Mouse (Mus musculus) megakaryocyte progenitor cell, adult 5-6 weeks (primary cell): ENCODE results near the gene Trim62. TPM values are rescaled to one million over a fixed set of nuclear protein-coding genes. Genes with fewer than 3 reads are reported as not detected.

Source experiments
- ATAC-seq: replicated peaks from 2 replicates; pipeline ENCODE4 v1.8.0; 2016; ENCODE audit warnings: mild to moderate bottlenecking, moderate TSS enrichment, inconsistent platforms; ENCODE audit not compliant: poor library complexity
- total RNA-seq, 2 experiments: library from RNA; stranded (forward) in 1 of 2; stranded (reverse) in 1 of 2; fragments of 157-497, 149-512 nt in 1 of 2; fragments of 200-1000 nt in 1 of 2; gene quantifications; 2 replicates each; pipeline versions ENCODE4 v1.2.3 to v1.2.4; 2015 to 2017

The Trim62 gene
- 0.62 and 0.66 TPM in 2 replicates for total RNA-seq (2015)
- 0.33 and 0.41 TPM in 2 replicates for total RNA-seq (2017)

- peak; percentile 69 for ATAC-seq
Measured at GRCm38 (mm10) chr4:128883379-128883781, at the start of gene Trim62. TSS of gene Trim62 (plus strand) at chr4:128883580.

- ATAC-seq = no peak
Measured at GRCm38 (mm10) chr4:128838202-128838601, 45.2 kb upstream of the Trim62 start.

GRCm38 (mm10) chr4:128839811-128840738 lies 43.3 kb upstream of the Trim62 start:
- ATAC-seq = peak; percentile 67

- ATAC-seq = no peak
Measured at GRCm38 (mm10) chr4:128841259-128841658, 42.1 kb upstream of the Trim62 start.

- no peak for ATAC-seq
Measured at GRCm38 (mm10) chr4:128844566-128844965, 38.8 kb upstream of the Trim62 start.

- no peak for ATAC-seq
Measured at GRCm38 (mm10) chr4:128845367-128845973, 37.9 kb upstream of the Trim62 start.

- peak; percentile 76 for ATAC-seq
Measured at GRCm38 (mm10) chr4:128848961-128849360, 34.4 kb upstream of the Trim62 start.

GRCm38 (mm10) chr4:128849686-128850085 lies 33.7 kb upstream of the Trim62 start:
- ATAC-seq = no peak

GRCm38 (mm10) chr4:128852266-128852887 lies 31.0 kb upstream of the Trim62 start:
- ATAC-seq = no peak

GRCm38 (mm10) chr4:128853117-128853516 lies 30.3 kb upstream of the Trim62 start:
- no peak for ATAC-seq

GRCm38 (mm10) chr4:128855613-128856040 lies 27.8 kb upstream of the Trim62 start:
- ATAC-seq = peak; percentile 75

GRCm38 (mm10) chr4:128857212-128857611 lies 26.2 kb upstream of the Trim62 start:
- ATAC-seq = peak; percentile 51

GRCm38 (mm10) chr4:128858226-128858625 lies 25.2 kb upstream of the Trim62 start:
- ATAC-seq = peak; percentile 68

- ATAC-seq = no peak
Measured at GRCm38 (mm10) chr4:128858878-128859277, 24.5 kb upstream of the Trim62 start.

- no peak for ATAC-seq
Measured at GRCm38 (mm10) chr4:128872992-128873391, 10.4 kb upstream of the Trim62 start.

- ATAC-seq = no peak
Measured at GRCm38 (mm10) chr4:128874062-128874461, 9.3 kb upstream of the Trim62 start.

GRCm38 (mm10) chr4:128875439-128875838 lies 7.9 kb upstream of the Trim62 start:
- ATAC-seq = no peak

- ATAC-seq = no peak
Measured at GRCm38 (mm10) chr4:128877520-128877919, 5.9 kb upstream of the Trim62 start.

GRCm38 (mm10) chr4:128878901-128879491 lies 4.4 kb upstream of the Trim62 start:
- no peak for ATAC-seq

- peak; percentile 16; the same call in 1 of the 2 replicates for ATAC-seq
Measured at GRCm38 (mm10) chr4:128883801-128884710, 676 bp downstream of the Trim62 start.
